Mouse (Mus musculus): ENCODE measurements around the gene Usp50. TPM values are rescaled to one million over a fixed set of nuclear protein-coding genes. Genes with fewer than 3 reads are reported as not detected.

Usp50 gene
- total and polyA plus RNA-seq, 2 experiments from 2014 or later, result 0.14 to 2.1 TPM

GRCm38 (mm10) chr2:126712526-126712925, 70.7 kb downstream of the Usp50 start:
- ATAC-seq (no peak), DNase-seq (no peak)
- Histone ChIP-seq H3K9me3 (ENCODE audit: low read length) (no peaks in the 10 kb centered on the region), H3K4me3 (ENCODE audit: low read depth, low read length) (no peak overlapping the region), H3K4me1 (ENCODE audit: insufficient read depth) (peaks cover 5% of the 10 kb centered on the region), H3K36me3 (ENCODE audit: insufficient read depth) (no peaks in the 10 kb centered on the region), H3K4me2 (ENCODE audit: low read depth) (no peak overlapping the region), H3K9ac (no peak overlapping the region), H3K27ac (ENCODE audit: low read depth, low read length) (no peak overlapping the region), H3K27me3 (ENCODE audit: insufficient read depth, low read length) (no peaks in the 10 kb centered on the region)
- WGBS, result 98% methylated on average over 5 of the region's 5 CpGs
- no peak for TF ChIP-seq CTCF (IDR thresholded peaks at IDR 0.05; ENCODE audit: low read depth)

- no peaks in the 10 kb centered on the region for H3K36me3 ChIP-seq (ENCODE audit: insufficient read depth)
- no peak for TF ChIP-seq CTCF (IDR thresholded peaks at IDR 0.05; ENCODE audit: low read depth)
- 83% methylated on average over 4 of the region's 4 CpGs for WGBS
- no peak for DNase-seq
- H3K4me2 ChIP-seq (ENCODE audit: low read depth), result peak overlapping the region; percentile 68
- H3K9me3 ChIP-seq (ENCODE audit: low read length), result no peaks in the 10 kb centered on the region
- peaks cover 5% of the 10 kb centered on the region for H3K4me1 ChIP-seq (ENCODE audit: insufficient read depth)
- no peaks in the 10 kb centered on the region; the same call in 1 of the 2 replicates for H3K27me3 ChIP-seq (ENCODE audit: insufficient read depth, low read length)
- H3K9ac ChIP-seq, result no peak overlapping the region
- H3K4me3 ChIP-seq (ENCODE audit: low read depth, low read length), result no peak overlapping the region
- no peak overlapping the region for H3K27ac ChIP-seq (ENCODE audit: low read depth, low read length)
- ATAC-seq, result no peak
Observed at GRCm38 (mm10) chr2:126708361-126708760, 74.9 kb downstream of the Usp50 start.

- Histone ChIP-seq H3K4me3 (ENCODE audit: low read depth, low read length) (peak overlapping the region; percentile 73), H3K4me1 (ENCODE audit: insufficient read depth) (peaks cover 5% of the 10 kb centered on the region), H3K9me3 (ENCODE audit: low read length) (no peaks in the 10 kb centered on the region), H3K4me2 (ENCODE audit: low read depth) (peak overlapping the region; percentile 68), H3K36me3 (ENCODE audit: insufficient read depth) (no peaks in the 10 kb centered on the region), H3K27ac (ENCODE audit: low read depth, low read length) (peak overlapping the region; percentile 84), H3K9ac (peak overlapping the region; percentile 79), H3K27me3 (ENCODE audit: insufficient read depth, low read length) (no peaks in the 10 kb centered on the region; the same call in 1 of the 2 replicates)
- WGBS, result under 1% methylated on average over 23 of the region's 23 CpGs
- ATAC-seq (peak; percentile 62), DNase-seq (no peak)
- no peak for TF ChIP-seq CTCF (IDR thresholded peaks at IDR 0.05; ENCODE audit: low read depth)
Observed at GRCm38 (mm10) chr2:126707438-126707779, 75.9 kb downstream of the Usp50 start.

- ATAC-seq, result peak; percentile 100
- WGBS, result 2% methylated on average over 44 of the region's 47 CpGs
- no peaks in the 10 kb centered on the region for H3K9me3 ChIP-seq (ENCODE audit: low read length)
- H3K4me2 ChIP-seq (ENCODE audit: low read depth), result peak within 1 kb of the TSS; percentile 68
- H3K27ac ChIP-seq (ENCODE audit: low read depth, low read length), result peak within 1 kb of the TSS; percentile 84
- DNase-seq, result peak; percentile 99
- H3K4me3 ChIP-seq (ENCODE audit: low read depth, low read length), result peak within 1 kb of the TSS; percentile 73
- peak within 1 kb of the TSS; percentile 79 for H3K9ac ChIP-seq
- H3K27me3 ChIP-seq (ENCODE audit: insufficient read depth, low read length), result no peaks in the 10 kb centered on the region; the same call in 1 of the 2 replicates
- H3K36me3 ChIP-seq (ENCODE audit: insufficient read depth), result no peaks in the 10 kb centered on the region
- peaks cover 5% of the 10 kb centered on the region for H3K4me1 ChIP-seq (ENCODE audit: insufficient read depth)
- 0 out of 2 replicates have a peak, but pooled peaks have one; percentile 25 for TF ChIP-seq CTCF (IDR thresholded peaks at IDR 0.05; ENCODE audit: low read depth)
Observed at GRCm38 (mm10) chr2:126706759-126707437, 76.4 kb downstream of the Usp50 start, which contains the start of gene Usp8. Gene Usp8, plus strand, starts transcription at chr2:126707328.

GRCm38 (mm10) chr2:126695285-126695684, 88.0 kb downstream of the Usp50 start:
- ATAC-seq (no peak), DNase-seq (no peak)
- Histone ChIP-seq H3K9me3 (ENCODE audit: low read length) (no peaks in the 10 kb centered on the region), H3K4me2 (ENCODE audit: low read depth) (no peak overlapping the region), H3K27me3 (ENCODE audit: insufficient read depth, low read length) (no peaks in the 10 kb centered on the region), H3K27ac (ENCODE audit: low read depth, low read length) (no peak overlapping the region), H3K4me1 (ENCODE audit: insufficient read depth) (no peaks in the 10 kb centered on the region), H3K9ac (no peak overlapping the region), H3K36me3 (ENCODE audit: insufficient read depth) (no peaks in the 10 kb centered on the region), H3K4me3 (ENCODE audit: low read depth, low read length) (no peak overlapping the region)
- WGBS, result 86% methylated on average over 6 of the region's 6 CpGs
- TF ChIP-seq CTCF (IDR thresholded peaks at IDR 0.05; ENCODE audit: low read depth), result no peak

GRCm38 (mm10) chr2:126691290-126691689, 92.0 kb downstream of the Usp50 start:
- H3K27me3 ChIP-seq (ENCODE audit: insufficient read depth, low read length), result no peaks in the 10 kb centered on the region
- ATAC-seq (no peak), DNase-seq (no peak)
- no peak overlapping the region for H3K9ac ChIP-seq
- H3K4me2 ChIP-seq (ENCODE audit: low read depth), result no peak overlapping the region
- H3K36me3 ChIP-seq (ENCODE audit: insufficient read depth), result no peaks in the 10 kb centered on the region
- H3K27ac ChIP-seq (ENCODE audit: low read depth, low read length), result no peak overlapping the region
- H3K9me3 ChIP-seq (ENCODE audit: low read length), result no peaks in the 10 kb centered on the region
- H3K4me3 ChIP-seq (ENCODE audit: low read depth, low read length), result no peak overlapping the region
- 80% methylated on average over 3 of the region's 3 CpGs for WGBS
- no peak for TF ChIP-seq CTCF (IDR thresholded peaks at IDR 0.05; ENCODE audit: low read depth)
- no peaks in the 10 kb centered on the region for H3K4me1 ChIP-seq (ENCODE audit: insufficient read depth)

- ATAC-seq (no peak), DNase-seq (no peak)
- no peaks in the 10 kb centered on the region for H3K4me1 ChIP-seq (ENCODE audit: insufficient read depth)
- no peak overlapping the region for H3K4me3 ChIP-seq (ENCODE audit: low read depth, low read length)
- H3K4me2 ChIP-seq (ENCODE audit: low read depth), result no peak overlapping the region
- no peaks in the 10 kb centered on the region for H3K36me3 ChIP-seq (ENCODE audit: insufficient read depth)
- no peak for TF ChIP-seq CTCF (IDR thresholded peaks at IDR 0.05; ENCODE audit: low read depth)
- H3K27me3 ChIP-seq (ENCODE audit: insufficient read depth, low read length), result no peaks in the 10 kb centered on the region
- 82% methylated on average over 1 of the region's 1 CpGs for whole genome bisulfite sequencing
- no peaks in the 10 kb centered on the region for H3K9me3 ChIP-seq (ENCODE audit: low read length)
- H3K27ac ChIP-seq (ENCODE audit: low read depth, low read length), result no peak overlapping the region
- H3K9ac ChIP-seq, result no peak overlapping the region
Observed at GRCm38 (mm10) chr2:126682937-126683336, 100.3 kb downstream of the Usp50 start.
